11 mouse cellular contexts compared by ENCODE assay signal in genomic region chr9:106406443-106407078, GRCm38 (mm10). TPM values are rescaled to one million over a fixed set of nuclear protein-coding genes. Genes with fewer than 3 reads are reported as not detected.
DNase-seq lines count a peak whose midpoint lies in the region; ATAC-seq lines count a peak whose summit lies in the region.
"Had no signal": no experiment of that assay in that cellular context is flagged by ENCODE, and none has a peak within 500 bp of the region (broad histone marks: within the 10 kb centered on the region; RNA-seq: fewer than 3 reads in every experiment).

No protein-coding gene starts in this region.

- peak; percentile 40 for DNase-seq in kidney, adult 11 months
- no peak for DNase-seq in embryonic facial prominence, embryonic 10.5 days (ENCODE audit: low spot score)
- no peak for DNase-seq in B cell, adult 2 months
- no peak for DNase-seq in layer of hippocampus, postnatal 36 days
- DNase-seq in embryo, embryonic 11 days = no peak

- H3K9ac ChIP-seq in kidney, embryonic 16.5 days (replicated peaks; ENCODE audit: low read length) = no peak overlapping the region
- H3K9ac ChIP-seq in heart, embryonic 15.5 days = no peak overlapping the region; the same call in 1 of the 2 replicates
- H3K9ac ChIP-seq in lung, embryonic 16.5 days (ENCODE audit: low read length) = no peak overlapping the region
- H3K9ac ChIP-seq: liver, embryonic 15.5 days; neural tube, embryonic 13.5 days had no signal

- H3K27ac ChIP-seq in kidney, embryonic 16.5 days (ENCODE audit: low read length) = no peak overlapping the region
- peak overlapping the region; percentile 48; the same call in 1 of the 2 replicates for H3K27ac ChIP-seq in embryonic facial prominence, embryonic 10.5 days (replicated peaks)
- peak overlapping the region; percentile 84 for H3K27ac ChIP-seq in heart, embryonic 15.5 days
- H3K27ac ChIP-seq in lung, embryonic 16.5 days (ENCODE audit: low read length) = peak overlapping the region; percentile 51
- H3K27ac ChIP-seq: liver, embryonic 15.5 days; neural tube, embryonic 13.5 days had no signal

- WGBS in kidney, embryonic 16.5 days = 33% methylated on average over 8 of the region's 8 CpGs
- WGBS in embryonic facial prominence, embryonic 10.5 days = 60% methylated on average over 8 of the region's 8 CpGs
- 19% methylated on average over 8 of the region's 8 CpGs for WGBS in heart, embryonic 15.5 days
- WGBS in lung, embryonic 16.5 days = 23% methylated on average over 8 of the region's 8 CpGs

- peaks cover 24% of the 10 kb centered on the region for H3K4me1 ChIP-seq in kidney, embryonic 16.5 days (ENCODE audit: insufficient read depth, low read length)
- H3K4me1 ChIP-seq in embryonic facial prominence, embryonic 10.5 days = peaks cover 70% of the 10 kb centered on the region
- peaks cover 60% of the 10 kb centered on the region for H3K4me1 ChIP-seq in heart, embryonic 15.5 days (replicated peaks)
- H3K4me1 ChIP-seq in lung, embryonic 16.5 days (replicated peaks; ENCODE audit: control insufficient read depth, insufficient read depth, low read length) = peaks cover 23% of the 10 kb centered on the region

- ATAC-seq in kidney, embryonic 16.5 days (ENCODE audit: low FRiP score, low TSS enrichment) = no peak
- ATAC-seq in heart, embryonic 15.5 days (replicated peaks; ENCODE audit: insufficient number of reproducible peaks, insufficient read depth, low FRiP score, low read depth) = peak; percentile 30
- peak; percentile 53 for ATAC-seq in lung, embryonic 16.5 days (ENCODE audit: low read depth)
- ATAC-seq: intestine, postnatal 0 days had no signal

- no peaks in the 10 kb centered on the region for H3K36me3 ChIP-seq in kidney, embryonic 16.5 days (ENCODE audit: insufficient read depth, low read length)
- no peaks in the 10 kb centered on the region for H3K36me3 ChIP-seq in embryonic facial prominence, embryonic 10.5 days (replicated peaks)
- H3K36me3 ChIP-seq in heart, embryonic 15.5 days = no peaks in the 10 kb centered on the region
- no peaks in the 10 kb centered on the region for H3K36me3 ChIP-seq in lung, embryonic 16.5 days (ENCODE audit: control insufficient read depth, insufficient read depth, low read length)
- H3K36me3 ChIP-seq: liver, embryonic 15.5 days; neural tube, embryonic 13.5 days had no signal

- no peaks in the 10 kb centered on the region for H3K9me3 ChIP-seq in kidney, embryonic 16.5 days (ENCODE audit: low read length)
- H3K9me3 ChIP-seq in embryonic facial prominence, embryonic 10.5 days = peaks cover 4% of the 10 kb centered on the region; the same call in 1 of the 2 replicates
- H3K9me3 ChIP-seq in heart, embryonic 15.5 days (replicated peaks) = no peaks in the 10 kb centered on the region
- no peaks in the 10 kb centered on the region for H3K9me3 ChIP-seq in lung, embryonic 16.5 days (ENCODE audit: control insufficient read depth, low read length)
- H3K9me3 ChIP-seq: liver, embryonic 15.5 days; neural tube, embryonic 13.5 days had no signal

- H3K4me2 ChIP-seq in kidney, embryonic 16.5 days (replicated peaks; ENCODE audit: low read depth, low read length) = no peak overlapping the region
- 0 out of 2 replicates have a peak overlapping the region, but pooled peaks have one; percentile 11 for H3K4me2 ChIP-seq in heart, embryonic 15.5 days
- H3K4me2 ChIP-seq in lung, embryonic 16.5 days (ENCODE audit: low read depth, low read length) = no peak overlapping the region
- H3K4me2 ChIP-seq: liver, embryonic 15.5 days; neural tube, embryonic 13.5 days had no signal

- H3K4me3 ChIP-seq in kidney, embryonic 16.5 days (ENCODE audit: low read length) = no peak overlapping the region
- no peak overlapping the region for H3K4me3 ChIP-seq in embryonic facial prominence, embryonic 10.5 days
- H3K4me3 ChIP-seq in heart, embryonic 15.5 days = no peak overlapping the region
- H3K4me3 ChIP-seq in lung, embryonic 16.5 days (ENCODE audit: low read length) = no peak overlapping the region
- H3K4me3 ChIP-seq: liver, embryonic 15.5 days; neural tube, embryonic 13.5 days had no signal

- no peaks in the 10 kb centered on the region for H3K27me3 ChIP-seq in kidney, embryonic 16.5 days (ENCODE audit: insufficient read depth, low read length)
- H3K27me3 ChIP-seq in embryonic facial prominence, embryonic 10.5 days (replicated peaks; ENCODE audit: low read depth, poor library complexity, severe bottlenecking) = no peaks in the 10 kb centered on the region
- H3K27me3 ChIP-seq in heart, embryonic 15.5 days = no peaks in the 10 kb centered on the region
- H3K27me3 ChIP-seq in lung, embryonic 16.5 days (ENCODE audit: control insufficient read depth, insufficient read depth, low read depth, low read length) = no peaks in the 10 kb centered on the region
- H3K27me3 ChIP-seq: liver, embryonic 15.5 days; neural tube, embryonic 13.5 days had no signal

RNA-seq across cellular contexts. Expression of gene Rpl29, which starts 22.7 kb away (rescaled TPM):
- 947 and 1,016 TPM in 2 replicates for polyA plus RNA-seq in kidney, embryonic 16.5 days (2015; fragmentation: Nextera tagmentation; extraction: Ambion mirVana)
- polyA plus RNA-seq in embryonic facial prominence, embryonic 10.5 days (2016; fragmentation: Nextera tagmentation; extraction: Ambion mirVana) = 1,047 and 1,078 TPM in 2 replicates
- 532 and 533 TPM in 2 replicates for polyA plus RNA-seq in heart, embryonic 15.5 days (2015; fragmentation: Nextera tagmentation; extraction: Ambion mirVana)
- 951 and 977 TPM in 2 replicates for polyA plus RNA-seq in lung, embryonic 16.5 days (2015; fragmentation: Nextera tagmentation; extraction: Ambion mirVana)
- 100 to 1,000 TPM; 265 to 274 TPM for total RNA-seq in layer of hippocampus, postnatal 36 days (2021)

RNA-seq across cellular contexts. Expression of gene Acy1, which starts 31.6 kb away (rescaled TPM):
- 59.1 and 62.4 TPM in 2 replicates for polyA plus RNA-seq in kidney, embryonic 16.5 days (2015; fragmentation: Nextera tagmentation; extraction: Ambion mirVana)
- 43.2 and 46.1 TPM in 2 replicates for polyA plus RNA-seq in embryonic facial prominence, embryonic 10.5 days (2016; fragmentation: Nextera tagmentation; extraction: Ambion mirVana)
- polyA plus RNA-seq in heart, embryonic 15.5 days (2015; fragmentation: Nextera tagmentation; extraction: Ambion mirVana) = 25.1 and 28.6 TPM in 2 replicates
- polyA plus RNA-seq in lung, embryonic 16.5 days (2015; fragmentation: Nextera tagmentation; extraction: Ambion mirVana) = 25.0 and 29.7 TPM in 2 replicates
- 10 to 100 TPM; 11.3 to 15.5 TPM for total RNA-seq in layer of hippocampus, postnatal 36 days (2021)

RNA-seq across cellular contexts. Expression of gene Dusp7, which starts 38.1 kb away (rescaled TPM):
- polyA plus RNA-seq in kidney, embryonic 16.5 days (2015; fragmentation: Nextera tagmentation; extraction: Ambion mirVana) = 13.6 and 13.7 TPM in 2 replicates
- polyA plus RNA-seq in embryonic facial prominence, embryonic 10.5 days (2016; fragmentation: Nextera tagmentation; extraction: Ambion mirVana) = 29.5 and 30.8 TPM in 2 replicates
- 8.9 and 13.8 TPM in 2 replicates for polyA plus RNA-seq in heart, embryonic 15.5 days (2015; fragmentation: Nextera tagmentation; extraction: Ambion mirVana)
- 12.9 and 13.7 TPM in 2 replicates for polyA plus RNA-seq in lung, embryonic 16.5 days (2015; fragmentation: Nextera tagmentation; extraction: Ambion mirVana)
- 10 to 100 TPM; 86.0 to 88.6 TPM for total RNA-seq in layer of hippocampus, postnatal 36 days (2021)

RNA-seq across cellular contexts. Expression of gene Abhd14b, which starts 40.7 kb away (rescaled TPM):
- 45.5 and 48.3 TPM in 2 replicates for polyA plus RNA-seq in kidney, embryonic 16.5 days (2015; fragmentation: Nextera tagmentation; extraction: Ambion mirVana)
- polyA plus RNA-seq in embryonic facial prominence, embryonic 10.5 days (2016; fragmentation: Nextera tagmentation; extraction: Ambion mirVana) = 6.0 and 6.4 TPM in 2 replicates
- polyA plus RNA-seq in heart, embryonic 15.5 days (2015; fragmentation: Nextera tagmentation; extraction: Ambion mirVana) = 7.0 and 11.0 TPM in 2 replicates
- polyA plus RNA-seq in lung, embryonic 16.5 days (2015; fragmentation: Nextera tagmentation; extraction: Ambion mirVana) = 18.0 and 21.8 TPM in 2 replicates
- 10 to 100 TPM; 11.3 to 11.9 TPM for total RNA-seq in layer of hippocampus, postnatal 36 days (2021)

RNA-seq across cellular contexts. Expression of gene Abhd14a, which starts 40.9 kb away (rescaled TPM):
- polyA plus RNA-seq in kidney, embryonic 16.5 days (2015; fragmentation: Nextera tagmentation; extraction: Ambion mirVana) = 68.8 and 70.3 TPM in 2 replicates
- polyA plus RNA-seq in embryonic facial prominence, embryonic 10.5 days (2016; fragmentation: Nextera tagmentation; extraction: Ambion mirVana) = 40.1 and 40.4 TPM in 2 replicates
- 50.5 and 54.2 TPM in 2 replicates for polyA plus RNA-seq in heart, embryonic 15.5 days (2015; fragmentation: Nextera tagmentation; extraction: Ambion mirVana)
- polyA plus RNA-seq in lung, embryonic 16.5 days (2015; fragmentation: Nextera tagmentation; extraction: Ambion mirVana) = 52.8 and 56.0 TPM in 2 replicates
- 10 to 100 TPM; 38.5 to 41.0 TPM for total RNA-seq in layer of hippocampus, postnatal 36 days (2021)
